Mouse (Mus musculus) effector memory CD4-positive, alpha-beta T cell, adult 5 months (primary cell): ENCODE results near the gene Ltbp3. TPM values are rescaled to one million over a fixed set of nuclear protein-coding genes. Genes with fewer than 3 reads are reported as not detected.

ENCODE experiments used
- polyA plus RNA-seq: library from polyadenylated mRNA; unstranded; fragments of 100-300 nt; shearing (Covaris generic); gene quantifications from one replicate; pipeline ENCODE4 v1.2.1, GENCODE M21; 2017

Ltbp3 gene
- 0.65 TPM for polyA plus RNA-seq

GRCm38 (mm10) chr19:5740320-5741317, at the start of gene Ltbp3:
Gene Ltbp3 (plus strand): TSS chr19:5740904.

GRCm38 (mm10) chr19:5704163-5704800, 36.4 kb upstream of the Ltbp3 start, which contains the start of gene Kcnk7:
Gene Kcnk7 (plus strand): TSS chr19:5704367.

GRCm38 (mm10) chr19:5725767-5726515, 14.8 kb upstream of the Ltbp3 start, which contains the start of gene Ehbp1l1:
Gene Ehbp1l1 (minus strand): TSS chr19:5726317.

GRCm38 (mm10) chr19:5729444-5729815, 11.3 kb upstream of the Ltbp3 start, which contains the start of gene Fam89b:
Gene Fam89b (minus strand): TSS chr19:5729653.

GRCm38 (mm10) chr19:5770925-5771860, 30.5 kb downstream of the Ltbp3 start, which contains the start of gene Scyl1:
Gene Scyl1 (minus strand): TSS chr19:5771419.

Other genes with a start within 250 kb of the Ltbp3 start
- not detected for gene 1700020D05Rik, start 237.1 kb upstream of the Ltbp3 start, polyA plus RNA-seq
- 3.8 TPM for gene Snx32, start 230.4 kb upstream of the Ltbp3 start, polyA plus RNA-seq
- gene Ovol1, start 180.3 kb upstream of the Ltbp3 start, polyA plus RNA-seq: not detected
- gene Ap5b1, start 172.9 kb upstream of the Ltbp3 start, polyA plus RNA-seq: 8.2 TPM
- gene Rnaseh2c, start 139.0 kb upstream of the Ltbp3 start, polyA plus RNA-seq: 84.3 TPM
- 66.5 TPM for gene Kat5, start 130.7 kb upstream of the Ltbp3 start, polyA plus RNA-seq
- gene Rela, start 103.4 kb upstream of the Ltbp3 start, polyA plus RNA-seq: 279 TPM
- 174 TPM for gene Sipa1, start 77.2 kb upstream of the Ltbp3 start, polyA plus RNA-seq
- 58.1 TPM for gene Map3k11, start 52.2 kb upstream of the Ltbp3 start, polyA plus RNA-seq
- 45.2 TPM for gene Pcnx3, start 52.0 kb upstream of the Ltbp3 start, polyA plus RNA-seq
- gene Kcnk7, start 36.5 kb upstream of the Ltbp3 start, polyA plus RNA-seq: 2.7 TPM
- 44.6 TPM for gene Ehbp1l1, start 14.6 kb upstream of the Ltbp3 start, polyA plus RNA-seq
- gene Fam89b, start 11.3 kb upstream of the Ltbp3 start, polyA plus RNA-seq: 73.6 TPM
- 66.7 TPM for gene Scyl1, start 30.5 kb downstream of the Ltbp3 start, polyA plus RNA-seq
- 104 TPM for gene Frmd8, start 134.4 kb downstream of the Ltbp3 start, polyA plus RNA-seq
- gene Slc25a45, start 136.9 kb downstream of the Ltbp3 start, polyA plus RNA-seq: 18.4 TPM
- gene Tigd3, start 153.2 kb downstream of the Ltbp3 start, polyA plus RNA-seq: 0.61 TPM
- 113 TPM for gene Dpf2, start 172.1 kb downstream of the Ltbp3 start, polyA plus RNA-seq
- not detected for gene Cdc42ep2, start 183.9 kb downstream of the Ltbp3 start, polyA plus RNA-seq
- gene Pola2, start 223.3 kb downstream of the Ltbp3 start, polyA plus RNA-seq: 38.4 TPM
- gene Slc22a20, start 245.2 kb downstream of the Ltbp3 start, polyA plus RNA-seq: not detected